Mouse (Mus musculus) MEL (cell line): ENCODE measurements around the gene Daglb.

Experiments
- CTCF ChIP-seq, 3 experiments: IDR thresholded peaks in 2 of 3; conservative IDR thresholded peaks in 1 of 3; 2 replicates each; pipeline ENCODE4 v1.5.1; 2011 to 2012; ENCODE audit warnings: low read length in 3 of 3, low read depth in 2 of 3, mild to moderate bottlenecking in 2 of 3, improper control_type of control experiment in 1 of 3, inconsistent platforms in 1 of 3, mixed read lengths in 1 of 3, moderate library complexity in 1 of 3; ENCODE audit not compliant: control insufficient read depth in 1 of 3, insufficient read depth in 1 of 3, poor library complexity in 1 of 3, severe bottlenecking in 1 of 3
- EP300 ChIP-seq, 2 experiments: IDR thresholded peaks; 2 replicates each; pipeline ENCODE4 v1.6.1; 2011; ENCODE audit warnings: improper control_type of control experiment in 2 of 2, low read length in 2 of 2, low read depth in 1 of 2, mild to moderate bottlenecking in 1 of 2
- KAT2A ChIP-seq: conservative IDR thresholded peaks from 2 replicates; pipeline ENCODE4 v1.6.1; 2012; ENCODE audit warnings: low read depth, low read length, improper control_type of control experiment, inconsistent platforms
- MAFK ChIP-seq: IDR thresholded peaks from 2 replicates; pipeline ENCODE4 v1.6.1; 2011; ENCODE audit warnings: low read depth, mild to moderate bottlenecking, low read length, improper control_type of control experiment, borderline replicate concordance
- POLR2A ChIP-seq, 2 experiments: IDR thresholded peaks; 2 replicates each; pipeline ENCODE4 v1.6.1; 2011 to 2012; ENCODE audit warnings: low read length in 2 of 2, mild to moderate bottlenecking in 2 of 2, control low read depth in 1 of 2, improper control_type of control experiment in 1 of 2, low read depth in 1 of 2, moderate library complexity in 1 of 2; ENCODE audit not compliant: control insufficient read depth in 1 of 2, insufficient read depth in 1 of 2, poor library complexity in 1 of 2

GRCm38 (mm10) chr5:143530715-143531114 is 66.3 kb downstream of the Daglb start:
- no peak for TF ChIP-seq KAT2A
- no peak for TF ChIP-seq POLR2A (IDR thresholded peaks at IDR 0.05; ENCODE audit: control insufficient read depth in 1 of 2, insufficient read depth in 1 of 2, low read depth in 1 of 2, low read length in 2 of 2, poor library complexity in 1 of 2)
- no peak for TF ChIP-seq EP300 (IDR thresholded peaks at IDR 0.05; ENCODE audit: low read depth in 1 of 2, low read length in 2 of 2)
- TF ChIP-seq CTCF (IDR thresholded peaks at IDR 0.05 in 2 of 3, conservative IDR thresholded peaks at IDR 0.05 in 1 of 3; ENCODE audit: control insufficient read depth in 1 of 3, insufficient read depth in 1 of 3, low read depth in 2 of 3, low read length in 3 of 3, poor library complexity in 1 of 3, severe bottlenecking in 1 of 3), result no peak
- no peak for TF ChIP-seq MAFK
